Mouse (Mus musculus): Measurements from ENCODE around the gene Bmp15. TPM values are rescaled to one million over a fixed set of nuclear protein-coding genes. Genes with fewer than 3 reads are reported as not detected.

Gene Bmp15
- polyA plus RNA-seq (2015; fragmentation: Nextera tagmentation; extraction: Ambion mirVana), result 0.15 and 0.24 TPM in 2 replicates

DNA sequence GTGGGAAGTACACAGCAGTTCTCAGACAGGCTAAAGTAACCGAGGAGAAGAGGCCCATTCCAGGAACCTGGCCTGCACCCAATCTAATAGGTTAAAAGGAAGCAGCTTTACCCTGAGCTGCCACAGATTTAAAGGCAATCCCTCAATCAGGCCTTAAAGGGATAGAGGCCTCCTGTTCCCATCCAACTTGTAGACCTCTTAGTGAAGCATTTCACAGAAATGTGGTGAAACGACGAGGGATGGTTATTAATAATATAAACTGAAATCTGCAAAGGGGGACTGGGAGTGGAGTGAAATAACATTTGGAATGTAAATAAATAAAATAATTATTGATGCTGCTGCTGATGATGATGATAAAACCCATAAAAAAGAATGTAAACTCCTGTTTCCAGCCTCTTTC is at the start of gene Bmp15:
Gene Bmp15 (minus strand): TSS at position 101 of the 400 bp plus-strand sequence.
- Histone ChIP-seq H3K4me2 (ENCODE audit: low read length) (no peak within 1 kb of the TSS), H3K9me3 (replicated peaks; ENCODE audit: low read length) (no peaks in the 10 kb centered on the region), H3K27me3 (ENCODE audit: insufficient read depth, low read length) (no peaks in the 10 kb centered on the region), H3K27ac (no peak within 1 kb of the TSS), H3K4me1 (replicated peaks; ENCODE audit: insufficient read depth, low read length) (no peaks in the 10 kb centered on the region), H3K9ac (ENCODE audit: low read depth, low read length) (no peak within 1 kb of the TSS), H3K36me3 (ENCODE audit: insufficient read depth, low read length) (no peaks in the 10 kb centered on the region), H3K4me3 (replicated peaks; ENCODE audit: low read depth, low read length) (no peak within 1 kb of the TSS)
- no peak for ATAC-seq (replicated peaks; ENCODE audit: low FRiP score, low read depth)
- TF ChIP-seq CTCF (IDR thresholded peaks at IDR 0.05; ENCODE audit: low read depth), result no peak
- no peak for DNase-seq (ENCODE audit: low spot score)
- 79% methylated on average over 3 of the region's 3 CpGs for WGBS

DNA sequence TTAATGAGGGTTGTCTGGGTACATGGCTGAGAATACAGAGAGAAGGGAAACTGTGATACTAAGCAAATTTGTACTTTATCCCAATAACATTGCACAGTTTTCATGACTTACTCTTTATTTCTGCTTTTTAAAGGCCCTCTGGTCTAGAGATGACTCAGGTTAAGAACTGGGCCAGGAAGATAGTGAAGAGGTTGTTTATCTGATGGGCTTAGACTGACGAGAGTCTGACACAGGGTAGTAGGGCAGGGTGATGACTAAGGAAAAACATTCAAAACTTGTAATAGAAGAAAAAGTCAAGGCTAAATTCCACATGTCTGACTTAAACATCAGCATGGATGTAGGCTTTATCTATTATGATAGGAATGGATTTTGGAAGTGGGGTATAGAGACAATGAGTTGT is 48.3 kb upstream of the Bmp15 start:
- no peak overlapping the region for H3K4me2 ChIP-seq (ENCODE audit: low read length)
- ATAC-seq (replicated peaks; ENCODE audit: low FRiP score, low read depth) (no peak), DNase-seq (ENCODE audit: low spot score) (no peak)
- H3K4me1 ChIP-seq (replicated peaks; ENCODE audit: insufficient read depth, low read length), result no peaks in the 10 kb centered on the region
- H3K9ac ChIP-seq (ENCODE audit: low read depth, low read length), result no peak overlapping the region
- no peak overlapping the region for H3K4me3 ChIP-seq (replicated peaks; ENCODE audit: low read depth, low read length)
- 79% methylated on average over 1 of the region's 1 CpGs for WGBS
- no peaks in the 10 kb centered on the region for H3K9me3 ChIP-seq (replicated peaks; ENCODE audit: low read length)
- no peak for TF ChIP-seq CTCF (IDR thresholded peaks at IDR 0.05; ENCODE audit: low read depth)
- H3K27me3 ChIP-seq (ENCODE audit: insufficient read depth, low read length), result no peaks in the 10 kb centered on the region
- no peaks in the 10 kb centered on the region for H3K36me3 ChIP-seq (ENCODE audit: insufficient read depth, low read length)
- no peak overlapping the region for H3K27ac ChIP-seq

DNA sequence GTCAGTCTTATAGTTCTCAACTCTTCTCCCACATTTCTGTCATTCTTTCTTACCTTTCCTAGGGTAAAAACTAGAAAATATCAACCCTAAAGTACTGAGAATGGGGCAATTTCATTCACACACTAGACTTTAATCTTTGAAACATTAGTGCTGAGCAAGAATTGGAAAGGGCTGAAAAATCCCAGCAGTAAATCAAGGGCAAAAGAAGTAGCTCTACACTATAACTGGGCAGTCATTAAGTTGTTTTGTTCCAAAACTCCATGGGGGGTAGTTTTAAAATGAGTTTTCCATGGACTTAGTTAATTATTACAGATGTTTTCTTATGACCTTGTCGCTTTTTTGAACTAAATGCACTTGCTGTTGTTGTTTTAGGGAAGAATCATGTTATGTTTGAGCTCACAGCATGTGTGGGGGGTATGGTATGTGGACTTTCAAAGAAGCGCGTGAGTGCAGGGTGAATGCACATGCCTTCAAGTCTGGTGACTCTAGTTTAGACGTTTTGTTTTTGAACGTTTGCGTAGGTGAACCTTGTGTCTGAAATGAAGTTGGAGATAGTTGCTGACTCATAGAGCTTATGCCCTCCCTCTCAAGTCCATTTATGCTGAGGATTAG is 37.1 kb upstream of the Bmp15 start:
- Histone ChIP-seq H3K4me1 (replicated peaks; ENCODE audit: insufficient read depth, low read length) (no peaks in the 10 kb centered on the region), H3K4me3 (replicated peaks; ENCODE audit: low read depth, low read length) (no peak overlapping the region), H3K9ac (ENCODE audit: low read depth, low read length) (no peak overlapping the region), H3K27ac (peak overlapping the region; percentile 47), H3K36me3 (ENCODE audit: insufficient read depth, low read length) (no peaks in the 10 kb centered on the region), H3K27me3 (ENCODE audit: insufficient read depth, low read length) (no peaks in the 10 kb centered on the region), H3K4me2 (ENCODE audit: low read length) (no peak overlapping the region), H3K9me3 (replicated peaks; ENCODE audit: low read length) (no peaks in the 10 kb centered on the region)
- TF ChIP-seq CTCF (IDR thresholded peaks at IDR 0.05; ENCODE audit: low read depth), result no peak
- WGBS, result 55% methylated on average over 6 of the region's 6 CpGs
- DNase-seq (ENCODE audit: low spot score) (peak; percentile 24), ATAC-seq (replicated peaks; ENCODE audit: low FRiP score, low read depth) (peak; percentile 80; the same call in 1 of the 2 replicates)

DNA sequence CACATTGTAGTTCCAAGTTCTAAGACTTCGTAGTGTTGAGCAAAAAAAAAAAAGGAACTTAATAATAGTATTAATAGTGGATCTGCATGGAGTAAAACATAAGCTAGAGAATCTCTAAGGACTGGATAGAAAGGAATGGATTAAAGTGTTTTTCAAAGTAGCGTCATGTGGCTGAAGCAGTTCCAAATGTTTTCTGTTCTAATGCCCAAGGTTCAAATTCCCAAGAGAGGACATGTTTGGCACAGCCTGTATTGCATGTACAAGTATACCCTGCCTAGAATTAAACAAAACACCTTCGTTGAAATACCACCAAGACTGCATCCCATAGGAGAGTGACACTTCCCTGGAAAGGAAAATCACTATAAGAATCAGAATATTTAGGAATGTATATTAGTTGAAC is 36.4 kb upstream of the Bmp15 start:
- H3K27ac ChIP-seq, result no peak overlapping the region
- no peak for DNase-seq (ENCODE audit: low spot score)

DNA sequence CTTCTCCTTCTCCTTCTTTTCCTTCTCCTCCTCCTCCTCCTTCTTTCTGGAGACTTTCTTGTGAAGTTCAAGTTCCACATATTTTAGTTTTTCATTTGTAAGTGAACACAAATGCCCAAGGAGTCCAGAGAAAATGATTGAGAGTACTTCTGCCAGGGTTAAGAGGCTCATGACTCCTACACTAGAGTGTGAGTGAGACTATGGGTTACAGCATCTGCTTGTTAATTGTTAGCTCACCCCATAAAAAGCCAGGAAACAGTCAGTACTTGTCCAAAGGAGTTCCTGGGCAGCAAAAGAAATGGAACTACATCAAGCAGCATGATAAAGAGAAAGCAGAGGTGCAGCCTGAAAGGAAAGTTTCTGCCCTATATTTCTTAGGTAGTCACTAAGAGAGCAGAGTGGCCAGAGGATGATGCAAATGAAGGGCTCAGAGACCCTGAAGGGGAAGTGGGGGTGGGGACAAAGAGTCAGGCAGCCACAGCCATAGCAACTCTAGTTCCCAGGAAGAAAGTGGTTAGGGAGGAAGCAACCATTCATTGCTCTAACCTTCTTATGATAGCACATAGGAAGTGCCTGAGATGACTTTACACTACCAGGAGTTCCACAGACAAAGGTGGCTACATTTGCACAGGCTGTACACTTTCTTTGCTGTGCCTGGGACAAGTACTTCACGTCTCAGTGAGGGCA is 24.9 kb upstream of the Bmp15 start:
- WGBS, result 41% methylated on average over 1 of the region's 1 CpGs
- no peak overlapping the region for H3K9ac ChIP-seq (ENCODE audit: low read depth, low read length)
- no peak for TF ChIP-seq CTCF (IDR thresholded peaks at IDR 0.05; ENCODE audit: low read depth)
- no peaks in the 10 kb centered on the region for H3K36me3 ChIP-seq (ENCODE audit: insufficient read depth, low read length)
- H3K4me1 ChIP-seq (replicated peaks; ENCODE audit: insufficient read depth, low read length), result no peaks in the 10 kb centered on the region
- no peak overlapping the region for H3K4me3 ChIP-seq (replicated peaks; ENCODE audit: low read depth, low read length)
- no peaks in the 10 kb centered on the region for H3K27me3 ChIP-seq (ENCODE audit: insufficient read depth, low read length)
- no peak for DNase-seq (ENCODE audit: low spot score)
- no peak overlapping the region for H3K27ac ChIP-seq
- no peak overlapping the region for H3K4me2 ChIP-seq (ENCODE audit: low read length)
- ATAC-seq (replicated peaks; ENCODE audit: low FRiP score, low read depth), result no peak
- no peaks in the 10 kb centered on the region for H3K9me3 ChIP-seq (replicated peaks; ENCODE audit: low read length)

More for the DNA sequence above, 36.4 kb upstream of the Bmp15 start:
- H3K9me3 ChIP-seq (replicated peaks; ENCODE audit: low read length), result no peaks in the 10 kb centered on the region
- no peaks in the 10 kb centered on the region for H3K27me3 ChIP-seq (ENCODE audit: insufficient read depth, low read length)
- no peaks in the 10 kb centered on the region for H3K4me1 ChIP-seq (replicated peaks; ENCODE audit: insufficient read depth, low read length)
- H3K36me3 ChIP-seq (ENCODE audit: insufficient read depth, low read length), result no peaks in the 10 kb centered on the region
- H3K4me2 ChIP-seq (ENCODE audit: low read length), result no peak overlapping the region
- no peak overlapping the region for H3K4me3 ChIP-seq (replicated peaks; ENCODE audit: low read depth, low read length)
- no peak overlapping the region for H3K9ac ChIP-seq (ENCODE audit: low read depth, low read length)
- no peak for ATAC-seq (replicated peaks; ENCODE audit: low FRiP score, low read depth)
- 68% methylated on average over 3 of the region's 3 CpGs for WGBS
- TF ChIP-seq CTCF (IDR thresholded peaks at IDR 0.05; ENCODE audit: low read depth), result no peak

DNA sequence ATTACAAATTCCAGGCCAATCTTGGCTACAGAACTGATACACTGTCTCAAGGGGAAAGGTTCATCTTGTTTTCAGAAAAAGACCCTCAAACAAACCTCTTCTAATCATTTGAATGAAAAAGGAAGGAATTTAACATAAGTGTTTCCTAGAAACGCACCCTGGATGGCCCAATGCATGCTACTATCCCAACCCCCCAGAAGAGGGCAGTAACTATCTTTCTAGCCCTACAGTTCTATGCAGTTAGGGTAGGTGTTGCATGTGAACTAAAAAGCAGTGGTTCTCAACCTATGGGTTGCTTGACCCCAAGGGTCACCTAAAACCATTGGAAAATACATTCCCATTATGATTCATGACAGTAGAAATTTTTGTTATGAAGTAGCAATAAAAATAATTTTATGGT is 3.5 kb upstream of the Bmp15 start:
- Histone ChIP-seq H3K36me3 (ENCODE audit: insufficient read depth, low read length) (no peaks in the 10 kb centered on the region), H3K4me3 (replicated peaks; ENCODE audit: low read depth, low read length) (no peak overlapping the region), H3K9me3 (replicated peaks; ENCODE audit: low read length) (no peaks in the 10 kb centered on the region), H3K4me2 (ENCODE audit: low read length) (no peak overlapping the region), H3K27ac (no peak overlapping the region), H3K9ac (ENCODE audit: low read depth, low read length) (no peak overlapping the region), H3K27me3 (ENCODE audit: insufficient read depth, low read length) (no peaks in the 10 kb centered on the region), H3K4me1 (replicated peaks; ENCODE audit: insufficient read depth, low read length) (no peaks in the 10 kb centered on the region)
- ATAC-seq (replicated peaks; ENCODE audit: low FRiP score, low read depth) (no peak), DNase-seq (ENCODE audit: low spot score) (peak; percentile 15)
- WGBS, result 39% methylated on average over 1 of the region's 1 CpGs
- TF ChIP-seq CTCF (IDR thresholded peaks at IDR 0.05; ENCODE audit: low read depth), result peak; percentile 70

Measured in kidney, postnatal 0 days (tissue).